Mouse (Mus musculus) kidney, postnatal 25 days (tissue): ENCODE data around the gene Pxmp2.

Source experiments
- DNase-seq, 2 experiments: peaks; one replicate each; pipeline ENCODE4 v3.0.0; 2021; ENCODE audit warnings: mixed read lengths in 2 of 2

Pxmp2 gene

GRCm38 (mm10) chr5:110285770-110286445, at the start of gene Pxmp2, which contains the start of gene Pole:
Gene Pxmp2 (minus strand): TSS chr5:110286186.
Gene Pole (plus strand): TSS chr5:110286306.
- DNase-seq: peak; percentile 95 to 96

- DNase-seq: peak; percentile 15 to 48
Observed at GRCm38 (mm10) chr5:110330508-110330907, 44.5 kb upstream of the Pxmp2 start.

- DNase-seq: no peak
Observed at GRCm38 (mm10) chr5:110313127-110313526, 27.1 kb upstream of the Pxmp2 start.

DNA sequence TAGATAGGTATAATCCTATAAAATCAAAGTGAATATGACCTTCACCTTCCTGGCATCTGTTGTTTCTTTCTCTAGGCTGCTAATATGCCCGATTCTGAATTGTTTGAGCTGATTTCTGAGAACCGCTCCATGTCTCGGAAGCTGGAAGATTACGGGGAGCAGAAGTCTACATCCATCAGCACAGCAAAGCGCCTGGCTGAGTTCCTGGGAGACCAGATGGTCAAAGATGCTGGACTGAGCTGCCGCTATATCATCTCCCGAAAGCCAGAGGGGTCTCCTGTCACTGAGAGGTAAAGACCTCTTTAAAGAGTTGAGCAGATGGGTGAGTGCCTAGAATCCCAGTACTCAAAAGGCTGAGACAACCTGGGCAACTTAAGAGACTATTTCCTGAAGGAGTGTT, 22.9 kb upstream of the Pxmp2 start:
- DNase-seq: no peak

GRCm38 (mm10) chr5:110300591-110300990, 14.6 kb upstream of the Pxmp2 start:
- DNase-seq: no peak

DNA sequence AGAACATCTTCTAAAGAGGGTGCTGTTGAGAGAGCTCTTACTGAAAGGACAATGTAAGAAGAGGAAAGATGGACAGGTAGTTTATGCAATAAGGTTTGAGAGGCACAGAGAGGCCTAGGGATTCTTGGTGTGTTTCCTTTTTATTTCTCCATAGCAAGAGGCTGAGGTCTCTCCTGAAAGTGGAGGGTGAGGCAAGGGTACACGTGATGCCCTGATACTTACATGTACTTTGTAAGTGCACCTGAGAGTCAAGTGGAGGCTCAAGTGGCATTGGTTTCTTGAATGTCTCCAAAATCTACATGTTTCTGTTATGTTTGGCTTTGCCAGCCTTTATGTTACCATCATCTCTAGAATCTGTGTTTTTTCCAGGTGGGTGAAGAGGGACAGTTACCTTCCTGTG, 10.7 kb upstream of the Pxmp2 start:
- DNase-seq: no peak

DNA sequence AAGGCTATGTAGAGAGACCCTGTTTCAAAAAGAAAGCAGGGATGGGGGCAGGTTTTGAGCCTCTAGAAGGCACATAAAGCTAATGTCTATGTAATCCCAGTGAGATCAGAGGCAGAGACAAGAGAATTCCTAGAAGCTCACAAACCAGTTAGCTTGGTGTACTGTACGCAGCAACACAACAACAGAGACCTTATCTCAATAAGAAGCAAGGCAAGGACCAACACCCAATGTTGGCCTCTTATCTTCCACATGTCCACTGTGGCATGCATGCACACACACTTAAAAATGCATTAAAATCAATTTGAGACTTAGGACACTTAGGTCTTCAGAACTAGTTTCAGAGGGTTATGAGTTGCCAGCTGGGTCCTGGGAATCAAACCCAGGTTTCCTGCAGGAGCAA, 5.7 kb upstream of the Pxmp2 start:
- DNase-seq: no peak

GRCm38 (mm10) chr5:110287084-110287475, 1.1 kb upstream of the Pxmp2 start:
- DNase-seq: no peak

GRCm38 (mm10) chr5:110286446-110287083, 579 bp upstream of the Pxmp2 start:
- DNase-seq: no peak

DNA sequence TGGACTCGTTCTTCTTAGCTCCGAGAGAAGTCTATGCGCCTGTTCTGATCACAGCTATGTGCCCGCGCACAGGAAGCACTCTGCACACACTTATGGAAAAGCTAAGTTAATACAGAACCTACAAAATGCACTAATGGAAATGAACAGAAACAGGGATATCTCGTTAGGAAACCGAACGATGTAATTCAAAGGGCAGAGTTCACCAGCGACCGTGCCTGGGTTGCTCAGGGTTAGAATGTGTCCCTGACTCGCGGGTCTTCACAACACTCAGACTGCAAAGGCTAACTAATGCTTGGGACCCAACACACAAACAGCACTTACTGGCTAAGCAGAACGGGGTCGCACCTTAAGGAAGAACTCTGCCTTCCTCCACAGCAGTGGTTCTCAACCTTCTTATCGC, 830 bp downstream of the Pxmp2 start:
- peak; percentile 12 to 41 for DNase-seq

DNA sequence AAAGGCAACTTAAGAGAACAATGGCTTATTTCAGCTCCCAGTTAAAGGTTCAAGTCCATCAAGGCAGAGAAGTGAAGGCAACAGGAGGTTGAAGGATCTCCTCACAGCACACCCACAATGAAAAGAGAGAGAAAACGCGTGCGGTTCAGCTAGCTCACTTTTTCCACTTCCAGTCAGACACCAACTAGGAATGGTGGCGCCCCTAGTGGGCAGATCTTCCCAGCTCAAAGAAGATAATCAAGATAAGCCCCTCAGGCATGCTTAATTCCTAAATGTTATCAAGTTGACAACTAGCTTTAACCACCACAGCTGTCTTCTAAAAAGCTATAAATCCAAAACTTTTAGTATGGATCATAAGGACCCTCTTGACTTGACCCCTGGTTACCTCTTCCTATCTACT, 1.4 kb downstream of the Pxmp2 start:
- peak; percentile 72 to 85 for DNase-seq

- no peak for DNase-seq
Observed at GRCm38 (mm10) chr5:110281984-110282383, 4.0 kb downstream of the Pxmp2 start.

GRCm38 (mm10) chr5:110276910-110277309, 9.1 kb downstream of the Pxmp2 start:
- DNase-seq: no peak

- no peak for DNase-seq
Observed at GRCm38 (mm10) chr5:110276391-110276790, 9.6 kb downstream of the Pxmp2 start.

GRCm38 (mm10) chr5:110274846-110275245, 11.1 kb downstream of the Pxmp2 start:
- DNase-seq: no peak

- no peak for DNase-seq
Observed at GRCm38 (mm10) chr5:110274147-110274546, 11.8 kb downstream of the Pxmp2 start.

DNA sequence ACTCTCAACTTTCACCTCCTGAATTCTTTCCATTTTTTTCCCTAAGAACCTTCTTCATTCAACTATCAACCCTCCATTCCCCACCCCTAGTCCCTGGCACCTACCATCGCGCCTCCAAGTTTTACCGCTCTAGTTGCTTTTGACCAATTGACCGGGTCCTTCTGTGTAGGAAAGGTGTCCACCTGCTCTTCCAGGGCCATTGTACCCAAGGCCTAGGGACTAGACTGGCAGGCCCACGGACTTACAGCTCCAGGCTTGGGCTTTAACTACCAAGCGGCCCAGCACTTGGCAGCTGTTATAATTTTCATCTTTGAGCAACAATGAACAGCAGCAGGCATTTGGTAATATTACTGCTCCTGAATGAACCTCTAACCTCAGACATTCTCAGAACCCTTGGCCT, 15.7 kb downstream of the Pxmp2 start:
- no peak for DNase-seq

GRCm38 (mm10) chr5:110269141-110270101, 16.6 kb downstream of the Pxmp2 start, which contains the start of gene Pgam5:
Gene Pgam5 (minus strand): TSS chr5:110269913.
- peak; percentile 93 to 95 for DNase-seq

DNA sequence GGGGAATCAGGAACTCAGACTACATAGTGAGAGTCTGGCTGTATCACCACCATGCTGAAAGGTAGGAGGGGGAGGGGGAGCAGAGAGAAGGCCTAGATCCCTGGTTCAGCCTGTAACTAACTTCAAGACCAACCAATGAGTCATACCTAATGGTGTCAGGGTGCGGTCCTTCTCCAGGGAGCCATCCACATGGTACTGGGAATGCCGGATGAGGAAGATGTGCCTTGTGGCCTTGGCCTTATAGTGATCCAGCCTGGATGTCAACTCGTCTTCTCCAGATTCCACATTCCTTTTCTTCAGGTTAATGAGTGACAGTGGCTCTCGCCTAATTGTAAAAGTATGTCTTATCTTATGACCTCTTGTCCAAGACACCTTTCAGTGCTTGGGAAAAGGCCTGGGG, 19.0 kb downstream of the Pxmp2 start:
- DNase-seq: no peak

DNA sequence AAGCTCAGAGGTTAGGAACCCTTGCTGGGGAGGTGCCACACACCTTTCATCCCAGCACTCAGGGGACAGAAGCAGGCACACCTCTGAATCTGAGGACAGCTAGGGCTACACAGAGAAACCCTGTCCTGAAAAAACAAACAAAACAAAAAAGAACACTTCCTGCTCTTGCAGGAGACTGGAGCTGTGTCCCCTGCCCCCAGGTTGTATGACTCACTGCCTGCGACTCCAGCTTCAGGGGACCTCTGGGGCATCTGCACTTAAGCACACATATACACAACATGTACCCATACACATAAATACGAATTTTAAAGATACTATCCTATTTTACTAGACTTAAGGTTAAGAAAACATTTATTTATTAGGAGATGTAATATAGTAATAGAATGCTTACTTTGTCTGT, 41.9 kb downstream of the Pxmp2 start:
- DNase-seq: no peak

DNA sequence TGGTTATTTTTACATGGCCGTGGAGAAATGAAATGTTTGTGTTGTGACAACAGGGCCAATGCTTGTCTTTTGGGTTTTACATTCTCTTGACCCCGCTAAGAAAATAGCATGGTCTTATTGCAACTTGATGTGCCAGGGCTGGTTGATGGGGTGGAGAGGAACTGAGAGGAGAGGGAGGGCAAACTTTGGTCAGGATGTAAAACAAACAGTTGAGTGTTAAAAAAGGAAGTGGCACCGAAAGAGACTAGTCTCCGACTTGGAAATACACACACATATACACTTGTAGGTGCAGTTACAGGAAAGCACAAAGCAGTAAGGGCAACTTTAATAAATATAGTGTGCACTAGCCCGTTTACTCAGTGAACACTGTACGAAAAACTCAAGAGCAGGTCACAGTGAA, 53.6 kb downstream of the Pxmp2 start:
- DNase-seq: no peak

DNA sequence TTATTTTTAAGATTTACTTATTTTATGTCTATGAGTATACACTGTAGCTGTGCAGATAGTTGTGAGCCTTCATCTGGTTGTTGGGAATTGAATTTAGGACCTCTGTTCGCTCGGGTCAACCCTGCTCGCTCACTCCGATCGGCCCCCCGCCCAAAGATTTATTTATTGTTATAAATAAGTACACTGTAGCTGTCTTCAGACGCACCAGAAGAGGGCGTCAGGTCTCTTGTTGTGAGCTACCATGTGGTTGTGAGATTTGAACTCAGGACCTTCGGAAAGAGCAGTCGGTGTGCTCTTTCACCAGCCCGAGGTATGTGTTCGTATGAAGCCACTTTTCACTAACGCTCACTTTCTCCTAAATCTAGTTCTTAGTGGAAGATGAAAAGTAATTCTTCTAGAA, 54.3 kb downstream of the Pxmp2 start:
- DNase-seq: peak in 1 of 2 experiments; percentile 9

DNA sequence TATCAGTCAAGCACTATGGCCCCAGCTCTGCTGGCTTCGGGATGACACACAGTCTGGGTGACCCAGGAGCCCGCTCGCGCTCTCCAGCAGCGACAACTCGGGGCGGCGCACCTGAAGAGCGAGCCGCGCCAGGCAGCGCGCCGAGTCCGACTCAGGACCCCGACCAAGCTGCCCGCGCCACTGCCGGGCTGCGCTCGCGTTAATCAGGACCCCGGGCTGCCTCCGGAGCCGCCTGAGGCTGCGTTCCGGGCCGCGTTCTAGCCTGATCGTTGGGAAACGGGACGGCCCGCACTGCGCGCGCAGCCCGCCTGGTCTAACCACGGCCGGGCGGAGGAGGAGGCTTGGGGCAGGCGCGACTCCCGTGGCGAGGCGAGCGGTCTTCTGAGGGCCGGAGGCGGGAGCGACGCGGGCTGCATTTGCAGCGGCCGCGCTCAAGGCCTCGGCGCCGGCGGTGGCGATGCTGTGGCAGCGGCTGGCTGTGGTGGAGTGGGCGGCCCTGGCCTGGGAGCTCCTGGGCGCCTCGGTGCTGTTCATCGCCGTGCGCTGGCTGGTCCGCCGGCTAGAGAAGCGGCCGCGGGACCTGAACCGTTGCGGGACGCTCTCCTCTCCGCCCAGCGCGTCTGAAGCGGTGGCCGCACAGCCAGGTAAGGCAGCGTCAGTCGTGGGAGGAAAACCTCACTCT, 55.1 kb downstream of the Pxmp2 start, which contains the start of gene Ankle2:
TSS of gene Ankle2 (plus strand) at position 225 of the 682 bp plus-strand sequence.
- DNase-seq: peak; percentile 93 to 95
